Mouse (Mus musculus) right cerebral cortex, adult 2 months (tissue): ENCODE results near the gene Serp1.
A peak's percentile ranks its signal among the peaks of the same experiment; 100 is the strongest.

Experiments used
- DNase-seq, 2 experiments: peaks; one replicate each; pipeline ENCODE4 v3.0.0; 2021 to 2022; ENCODE audit warnings: low spot score in 2 of 2

The Serp1 gene

DNA sequence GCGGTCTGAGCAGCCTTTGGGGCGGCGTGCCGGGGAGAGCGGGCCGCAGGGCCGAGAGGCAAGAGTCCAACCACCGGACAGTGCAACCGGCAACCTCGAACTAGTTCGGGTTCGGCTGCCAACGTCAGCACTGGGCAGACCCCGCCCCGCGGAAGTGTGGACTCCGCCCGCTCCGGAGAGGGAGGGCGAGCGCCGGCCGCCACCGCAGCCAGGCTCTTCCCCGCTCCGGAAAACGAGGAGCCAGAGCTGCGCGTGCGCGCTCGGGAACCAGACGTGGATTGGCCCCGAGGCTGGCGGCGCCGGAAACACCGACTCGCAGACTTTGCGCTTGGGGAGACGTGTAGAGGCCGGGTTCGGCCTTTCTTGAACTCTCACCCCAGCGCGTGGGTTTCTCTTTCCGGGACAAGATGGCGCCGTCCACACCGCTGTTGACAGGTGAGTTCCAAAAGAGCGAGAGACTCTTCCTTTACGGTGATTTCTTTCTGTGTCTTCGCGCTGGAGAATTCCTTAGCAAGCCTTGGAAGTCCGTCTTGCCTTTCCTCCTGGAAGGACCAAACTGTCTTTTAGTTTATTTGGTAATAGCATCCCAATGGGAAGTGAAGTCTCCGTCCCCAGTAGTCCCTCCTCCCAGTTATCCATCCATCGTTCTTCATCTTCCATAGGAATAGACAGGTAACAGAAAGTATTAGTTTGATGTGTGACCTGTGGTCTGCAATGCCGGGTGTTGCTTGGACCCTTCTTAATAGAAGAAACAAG is at the start of gene Serp1, which contains the start of gene Eif2a:
TSS of gene Serp1 (minus strand) at position 241 of the 756 bp plus-strand sequence.
TSS of gene Eif2a (plus strand) at position 170 of the 756 bp plus-strand sequence.
- peak; percentile 99 for DNase-seq

DNA sequence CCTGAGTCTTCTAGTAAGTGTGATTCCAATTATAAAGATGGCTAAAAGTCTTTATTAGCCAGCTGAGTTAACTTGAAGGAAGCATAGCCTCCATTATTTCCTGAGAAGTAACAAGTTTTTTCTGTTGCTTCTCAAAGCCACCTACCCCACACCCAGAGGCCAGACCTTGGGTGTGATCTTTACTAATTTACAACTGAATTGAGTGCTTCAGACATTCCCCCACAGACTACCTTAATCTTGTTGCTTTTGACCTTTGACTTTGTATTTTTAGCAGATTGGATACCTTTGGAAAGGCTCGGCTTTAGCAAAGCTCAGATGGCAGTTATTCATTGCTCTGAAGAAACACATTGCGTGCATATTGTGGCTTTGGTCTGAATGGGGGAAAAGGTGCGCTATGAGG is 45.1 kb upstream of the Serp1 start:
- DNase-seq = no peak

DNA sequence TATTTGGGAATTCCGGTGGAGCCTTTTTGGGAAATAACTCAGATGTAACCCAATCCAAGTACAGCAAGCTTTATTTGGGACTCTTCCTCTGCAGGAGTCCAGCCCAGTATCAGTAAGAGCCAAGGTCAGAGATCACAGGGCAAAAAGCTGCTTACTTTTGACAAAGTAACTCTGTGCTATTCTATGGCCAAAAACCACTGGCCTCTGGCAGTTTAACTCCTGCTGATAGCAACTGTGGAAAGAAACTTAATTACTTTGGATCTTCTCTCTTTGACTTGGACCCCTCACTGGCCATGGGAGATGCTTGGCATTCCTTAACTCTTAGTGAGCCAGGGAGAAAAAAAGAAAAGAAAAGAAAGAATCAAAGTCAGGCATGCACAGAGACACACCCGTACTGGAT is 35.7 kb upstream of the Serp1 start:
- no peak for DNase-seq

- DNase-seq = no peak
These were observed 34.2 kb upstream of the Serp1 start for GRCm38 (mm10) chr3:58559887-58560286.

GRCm38 (mm10) chr3:58556649-58557048 is 31.0 kb upstream of the Serp1 start:
- no peak for DNase-seq

GRCm38 (mm10) chr3:58552001-58552811 is 26.5 kb upstream of the Serp1 start:
- no peak for DNase-seq

DNA sequence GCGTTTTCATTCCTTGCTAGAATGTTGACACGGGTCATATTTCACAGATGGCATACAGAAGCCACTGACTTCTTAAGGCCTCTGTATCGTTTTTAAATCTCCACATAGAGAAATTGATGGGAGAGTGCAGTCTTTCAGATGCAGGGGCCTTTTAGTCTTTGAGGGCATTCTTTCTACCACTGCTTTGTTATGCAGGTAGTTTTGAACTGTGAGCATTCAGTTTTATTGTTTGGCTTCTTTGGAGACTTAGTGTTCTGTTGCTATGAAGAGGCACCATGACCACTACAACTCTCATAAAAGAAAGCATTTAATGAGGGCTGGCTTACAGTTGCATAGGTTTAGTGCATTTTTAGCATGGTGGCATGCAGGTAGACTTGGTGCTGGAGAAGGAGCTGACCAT is 10.9 kb upstream of the Serp1 start:
- DNase-seq = no peak

- no peak for DNase-seq
These were observed 681 bp upstream of the Serp1 start for GRCm38 (mm10) chr3:58526408-58526737.

- DNase-seq = no peak
These were observed 526 bp downstream of the Serp1 start for GRCm38 (mm10) chr3:58525166-58525565.

- no peak for DNase-seq
These were observed 1.4 kb downstream of the Serp1 start for GRCm38 (mm10) chr3:58524246-58524645.

DNA sequence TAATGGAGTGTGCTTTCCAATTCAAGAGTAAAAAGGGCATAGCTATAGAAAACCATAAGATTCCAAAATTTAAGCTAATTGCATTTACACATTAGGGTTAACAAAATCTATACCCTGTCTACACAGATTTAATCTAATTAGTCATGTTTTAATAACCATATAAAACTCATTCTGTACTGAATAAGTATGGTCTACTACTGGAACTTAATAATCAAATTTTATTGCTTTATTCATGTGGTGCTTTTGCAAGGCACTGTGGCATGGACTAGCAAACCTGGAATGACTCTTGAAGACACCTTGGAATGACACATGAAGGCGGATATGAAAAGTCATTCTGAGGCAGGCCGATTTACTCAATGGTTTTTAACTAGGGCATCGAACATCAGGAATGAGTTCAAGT is 2.3 kb downstream of the Serp1 start:
- DNase-seq = no peak

DNA sequence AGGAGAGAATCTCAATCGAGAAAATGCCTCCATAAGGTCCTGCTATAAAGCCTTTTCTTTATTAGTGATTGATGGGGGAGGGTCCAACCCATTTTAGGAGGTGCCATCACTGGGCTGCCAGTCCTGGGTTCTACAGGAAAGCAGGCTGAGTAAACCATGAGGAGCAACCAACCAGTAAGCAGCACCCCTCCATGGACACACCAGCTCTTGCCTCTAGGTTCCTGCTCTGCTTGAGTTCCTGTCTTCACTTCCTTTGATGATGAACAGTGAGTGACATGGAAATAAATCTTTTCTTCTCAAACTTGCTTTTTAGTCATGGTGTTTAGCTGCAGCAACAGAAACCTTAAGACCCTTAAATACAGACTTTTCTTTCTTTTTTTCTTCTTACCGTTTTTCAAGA is 4.3 kb downstream of the Serp1 start:
- no peak for DNase-seq

GRCm38 (mm10) chr3:58520286-58520685 is 5.4 kb downstream of the Serp1 start:
- no peak for DNase-seq

DNA sequence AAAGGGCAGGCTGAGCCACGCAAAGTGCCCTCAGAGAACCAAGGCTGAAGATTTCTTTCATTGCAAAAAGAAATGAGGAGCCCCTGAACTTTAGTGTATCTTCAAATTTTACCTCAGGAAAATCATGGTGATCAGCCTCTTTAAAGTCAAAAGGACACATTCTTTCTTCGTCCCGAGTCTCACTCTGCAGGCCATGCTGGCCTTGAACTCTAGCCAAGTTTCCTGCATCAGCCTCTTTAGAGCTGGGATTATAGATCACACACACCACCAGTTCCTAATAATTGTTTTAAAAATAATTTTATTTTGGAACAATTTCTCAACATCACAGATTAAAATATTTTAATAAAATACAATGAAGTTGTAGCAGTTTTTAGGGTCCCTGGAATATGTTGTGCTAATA is 6.2 kb downstream of the Serp1 start:
- no peak for DNase-seq

DNA sequence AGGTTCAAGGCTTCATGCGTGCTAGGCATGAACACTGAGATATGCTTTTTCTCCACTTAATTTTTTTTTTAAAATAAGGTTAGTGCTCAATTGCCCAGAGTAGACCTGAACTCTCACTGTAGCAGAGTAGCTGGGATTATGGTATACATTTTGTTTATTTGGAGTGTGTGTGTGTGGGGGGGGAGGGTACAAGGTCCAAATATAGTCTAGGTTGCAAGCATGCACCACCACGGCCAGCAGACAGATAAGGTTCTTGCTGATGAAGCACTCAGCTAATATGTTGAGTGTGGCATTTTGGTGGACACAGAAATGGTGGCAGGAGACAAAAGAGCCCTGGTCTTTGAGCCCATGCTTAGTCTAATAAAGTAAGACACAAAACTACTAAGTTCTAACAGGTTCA is 6.7 kb downstream of the Serp1 start:
- no peak for DNase-seq

DNA sequence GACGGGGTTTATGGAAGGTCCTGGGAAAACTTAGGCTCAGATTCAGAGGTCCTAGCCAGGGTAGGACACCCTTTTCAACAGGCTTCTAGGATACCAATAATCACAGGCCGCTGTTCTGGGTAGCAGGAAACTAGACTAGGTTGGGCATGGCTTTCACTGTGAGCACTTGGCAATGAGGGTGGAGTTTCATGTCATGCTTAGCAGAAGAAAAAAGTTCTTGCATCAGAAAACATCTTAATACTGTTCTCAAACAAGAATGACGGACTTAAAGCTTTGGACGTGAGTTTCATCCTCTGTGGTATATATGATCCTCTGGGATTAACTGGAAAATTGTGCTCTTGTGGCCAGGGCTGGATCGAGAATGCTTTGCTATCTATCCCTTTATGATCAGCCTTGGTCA is 7.9 kb downstream of the Serp1 start:
- DNase-seq = no peak

- no peak for DNase-seq
These were observed 8.4 kb downstream of the Serp1 start for GRCm38 (mm10) chr3:58517258-58517657.

GRCm38 (mm10) chr3:58516602-58516976 is 9.1 kb downstream of the Serp1 start:
- no peak for DNase-seq

- no peak for DNase-seq
These were observed 9.6 kb downstream of the Serp1 start for GRCm38 (mm10) chr3:58515947-58516601.

GRCm38 (mm10) chr3:58513483-58513882 is 12.2 kb downstream of the Serp1 start:
- DNase-seq = no peak

DNA sequence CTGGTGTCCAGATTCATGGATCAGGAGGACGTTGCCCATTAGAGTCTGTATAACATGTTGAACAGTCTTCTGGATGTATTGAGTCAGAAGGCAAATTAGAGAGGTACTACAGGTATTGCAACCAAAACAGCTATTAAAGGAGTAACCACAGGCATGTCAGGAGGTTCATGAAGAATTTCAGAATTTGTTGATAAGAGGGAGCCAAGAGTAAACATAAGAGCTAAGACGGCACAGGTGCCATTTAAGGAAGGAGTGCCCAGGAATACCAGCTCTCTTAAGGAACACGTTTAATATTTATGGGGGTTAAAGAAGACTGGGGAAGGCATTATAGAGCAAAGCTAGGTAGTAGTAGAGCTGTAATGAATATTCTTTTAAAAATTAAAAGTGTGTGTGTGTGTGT is 13.0 kb downstream of the Serp1 start:
- DNase-seq = no peak

DNA sequence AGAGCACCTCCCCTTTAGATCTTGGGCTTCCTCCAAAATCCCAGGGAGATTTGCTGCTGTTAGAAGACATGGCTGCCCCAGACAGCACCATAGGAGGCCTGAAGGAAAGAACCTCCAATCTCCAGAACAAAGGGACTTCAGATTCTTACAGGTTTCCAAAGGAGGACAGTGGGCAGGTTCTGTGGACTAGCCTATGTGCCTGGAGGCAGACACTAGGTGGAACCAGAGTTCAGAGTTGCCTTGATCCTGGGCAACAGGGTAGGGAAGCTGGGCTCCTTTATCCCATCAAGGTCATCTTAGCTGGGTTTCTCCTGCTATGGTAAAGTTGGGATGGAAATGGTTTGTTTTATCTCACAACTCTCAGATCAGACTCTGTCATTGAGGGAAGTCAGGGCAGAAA is 14.1 kb downstream of the Serp1 start:
- DNase-seq = no peak
